Mouse (Mus musculus): ENCODE measurements around the gene Laptm5. TPM values are rescaled to one million over a fixed set of nuclear protein-coding genes. Genes with fewer than 3 reads are reported as not detected.

Laptm5 gene
- polyA plus RNA-seq, 1 experiment from 2014 or later: 34.0 TPM

- no peak overlapping the region for H3K4me3 ChIP-seq (ENCODE audit: low read depth, low read length)
- H3K27me3 ChIP-seq (ENCODE audit: control insufficient read depth, insufficient read depth, low read length): no peaks in the 10 kb centered on the region
- no peak overlapping the region for H3K27ac ChIP-seq (replicated peaks)
- ATAC-seq (ENCODE audit: low FRiP score, low TSS enrichment): no peak
- TF ChIP-seq CTCF (IDR thresholded peaks at IDR 0.05; ENCODE audit: low read depth): no peak
- TF ChIP-seq EP300 (optimal IDR thresholded peaks at IDR 0.05): no peak
- WGBS: 56% methylated on average over 5 of the region's 5 CpGs
- H3K9me3 ChIP-seq (ENCODE audit: control insufficient read depth, low read length): no peaks in the 10 kb centered on the region
- H3K36me3 ChIP-seq (ENCODE audit: control insufficient read depth, insufficient read depth, low read length): no peaks in the 10 kb centered on the region
- no peaks in the 10 kb centered on the region for H3K4me1 ChIP-seq (replicated peaks; ENCODE audit: control insufficient read depth, insufficient read depth)
- H3K9ac ChIP-seq (ENCODE audit: low read length): no peak overlapping the region
- no peak for DNase-seq (ENCODE audit: low spot score)
- H3K4me2 ChIP-seq (replicated peaks; ENCODE audit: low read depth): no peak overlapping the region
Observed at GRCm38 (mm10) chr4:130958812-130959211, 45.9 kb downstream of the Laptm5 start.

- no peak for DNase-seq (ENCODE audit: low spot score)
- WGBS: 54% methylated on average over 6 of the region's 6 CpGs
- no peak overlapping the region for H3K4me2 ChIP-seq (replicated peaks; ENCODE audit: low read depth)
- H3K4me1 ChIP-seq (replicated peaks; ENCODE audit: control insufficient read depth, insufficient read depth): no peaks in the 10 kb centered on the region
- no peaks in the 10 kb centered on the region for H3K27me3 ChIP-seq (ENCODE audit: control insufficient read depth, insufficient read depth, low read length)
- H3K4me3 ChIP-seq (ENCODE audit: low read depth, low read length): no peak overlapping the region
- no peak overlapping the region for H3K27ac ChIP-seq (replicated peaks)
- H3K9ac ChIP-seq (ENCODE audit: low read length): no peak overlapping the region
- TF ChIP-seq CTCF (IDR thresholded peaks at IDR 0.05; ENCODE audit: low read depth) (no peak), EP300 (optimal IDR thresholded peaks at IDR 0.05) (no peak)
- no peaks in the 10 kb centered on the region for H3K9me3 ChIP-seq (ENCODE audit: control insufficient read depth, low read length)
- no peaks in the 10 kb centered on the region for H3K36me3 ChIP-seq (ENCODE audit: control insufficient read depth, insufficient read depth, low read length)
- ATAC-seq (ENCODE audit: low FRiP score, low TSS enrichment): no peak
Observed at GRCm38 (mm10) chr4:130959678-130960077, 46.8 kb downstream of the Laptm5 start.

GRCm38 (mm10) chr4:130960118-130960734, 47.3 kb downstream of the Laptm5 start:
- ATAC-seq (ENCODE audit: low FRiP score, low TSS enrichment) (peak; percentile 48; the same call in 1 of the 2 replicates), DNase-seq (ENCODE audit: low spot score) (peak; percentile 81)
- H3K9ac ChIP-seq (ENCODE audit: low read length): no peak overlapping the region
- H3K9me3 ChIP-seq (ENCODE audit: control insufficient read depth, low read length): no peaks in the 10 kb centered on the region
- H3K36me3 ChIP-seq (ENCODE audit: control insufficient read depth, insufficient read depth, low read length): no peaks in the 10 kb centered on the region
- H3K27ac ChIP-seq (replicated peaks): no peak overlapping the region
- 23% methylated on average over 9 of the region's 9 CpGs for WGBS
- no peaks in the 10 kb centered on the region for H3K27me3 ChIP-seq (ENCODE audit: control insufficient read depth, insufficient read depth, low read length)
- no peak overlapping the region for H3K4me2 ChIP-seq (replicated peaks; ENCODE audit: low read depth)
- TF ChIP-seq CTCF (IDR thresholded peaks at IDR 0.05; ENCODE audit: low read depth): peak; percentile 97
- no peak for TF ChIP-seq EP300 (optimal IDR thresholded peaks at IDR 0.05)
- H3K4me1 ChIP-seq (replicated peaks; ENCODE audit: control insufficient read depth, insufficient read depth): no peaks in the 10 kb centered on the region
- no peak overlapping the region for H3K4me3 ChIP-seq (ENCODE audit: low read depth, low read length)

GRCm38 (mm10) chr4:130971278-130971677, 58.4 kb downstream of the Laptm5 start:
- H3K27ac ChIP-seq (replicated peaks): no peak overlapping the region
- H3K4me3 ChIP-seq (ENCODE audit: low read depth, low read length): no peak overlapping the region
- no peaks in the 10 kb centered on the region for H3K36me3 ChIP-seq (ENCODE audit: control insufficient read depth, insufficient read depth, low read length)
- ATAC-seq (ENCODE audit: low FRiP score, low TSS enrichment) (no peak), DNase-seq (ENCODE audit: low spot score) (no peak)
- H3K9me3 ChIP-seq (ENCODE audit: control insufficient read depth, low read length): no peaks in the 10 kb centered on the region
- no peak overlapping the region for H3K9ac ChIP-seq (ENCODE audit: low read length)
- WGBS: 93% methylated on average over 1 of the region's 1 CpGs
- TF ChIP-seq CTCF (IDR thresholded peaks at IDR 0.05; ENCODE audit: low read depth) (no peak), EP300 (optimal IDR thresholded peaks at IDR 0.05) (no peak)
- H3K27me3 ChIP-seq (ENCODE audit: control insufficient read depth, insufficient read depth, low read length): no peaks in the 10 kb centered on the region
- H3K4me1 ChIP-seq (replicated peaks; ENCODE audit: control insufficient read depth, insufficient read depth): no peaks in the 10 kb centered on the region
- H3K4me2 ChIP-seq (replicated peaks; ENCODE audit: low read depth): no peak overlapping the region

GRCm38 (mm10) chr4:130972421-130972829, 59.5 kb downstream of the Laptm5 start:
- Histone ChIP-seq H3K4me2 (replicated peaks; ENCODE audit: low read depth) (no peak overlapping the region), H3K9me3 (ENCODE audit: control insufficient read depth, low read length) (no peaks in the 10 kb centered on the region), H3K36me3 (ENCODE audit: control insufficient read depth, insufficient read depth, low read length) (no peaks in the 10 kb centered on the region), H3K27ac (replicated peaks) (no peak overlapping the region), H3K4me1 (replicated peaks; ENCODE audit: control insufficient read depth, insufficient read depth) (no peaks in the 10 kb centered on the region), H3K27me3 (ENCODE audit: control insufficient read depth, insufficient read depth, low read length) (no peaks in the 10 kb centered on the region), H3K9ac (ENCODE audit: low read length) (no peak overlapping the region), H3K4me3 (ENCODE audit: low read depth, low read length) (no peak overlapping the region)
- ATAC-seq (ENCODE audit: low FRiP score, low TSS enrichment) (no peak), DNase-seq (ENCODE audit: low spot score) (no peak)
- no peak for TF ChIP-seq CTCF (IDR thresholded peaks at IDR 0.05; ENCODE audit: low read depth)
- no peak for TF ChIP-seq EP300 (optimal IDR thresholded peaks at IDR 0.05)
- WGBS: 71% methylated on average over 5 of the region's 5 CpGs

GRCm38 (mm10) chr4:130973332-130974263, 60.7 kb downstream of the Laptm5 start:
- Histone ChIP-seq H3K4me1 (replicated peaks; ENCODE audit: control insufficient read depth, insufficient read depth) (no peaks in the 10 kb centered on the region), H3K36me3 (ENCODE audit: control insufficient read depth, insufficient read depth, low read length) (no peaks in the 10 kb centered on the region), H3K27me3 (ENCODE audit: control insufficient read depth, insufficient read depth, low read length) (no peaks in the 10 kb centered on the region), H3K4me3 (ENCODE audit: low read depth, low read length) (no peak overlapping the region), H3K4me2 (replicated peaks; ENCODE audit: low read depth) (no peak overlapping the region), H3K9me3 (ENCODE audit: control insufficient read depth, low read length) (no peaks in the 10 kb centered on the region), H3K9ac (ENCODE audit: low read length) (no peak overlapping the region), H3K27ac (replicated peaks) (no peak overlapping the region)
- WGBS: 64% methylated on average over 19 of the region's 19 CpGs
- ATAC-seq (ENCODE audit: low FRiP score, low TSS enrichment): no peak
- no peak for DNase-seq (ENCODE audit: low spot score)
- TF ChIP-seq CTCF (IDR thresholded peaks at IDR 0.05; ENCODE audit: low read depth): no peak
- TF ChIP-seq EP300 (optimal IDR thresholded peaks at IDR 0.05): no peak
